Mouse (Mus musculus) kidney, adult 2 months (tissue): ENCODE data around the gene Exoc6. TPM values are rescaled to one million over a fixed set of nuclear protein-coding genes. Genes with fewer than 3 reads are reported as not detected.
A peak's percentile ranks its signal among the peaks of the same experiment; 100 is the strongest.

ENCODE experiments used
- DNase-seq: peaks from one replicate; pipeline ENCODE4 v3.0.0; 2021
- H3K27ac ChIP-seq: fragments of 200-500 bp; 2 replicates; pipeline ENCODE4 v1.5.1; 2012; ENCODE audit warnings: low read depth, low read length, control low read depth, inconsistent platforms; ENCODE audit not compliant: insufficient read depth
- H3K27me3 ChIP-seq: fragments of 200-500 bp; replicated peaks from 2 replicates; pipeline ENCODE4 v1.6.1; 2012; ENCODE audit warnings: mild to moderate bottlenecking, moderate library complexity, low read length, inconsistent platforms; ENCODE audit not compliant: control insufficient read depth, insufficient read depth
- H3K36me3 ChIP-seq: fragments of 200-500 bp; 2 replicates; pipeline ENCODE4 v1.6.1; 2012; ENCODE audit warnings: mild to moderate bottlenecking, moderate library complexity, low read length, inconsistent platforms; ENCODE audit not compliant: control insufficient read depth, insufficient read depth
- H3K4me1 ChIP-seq: fragments of 200-500 bp; 2 replicates; pipeline ENCODE4 v1.6.1; 2011; ENCODE audit warnings: low read length; ENCODE audit not compliant: control insufficient read depth, insufficient read depth
- H3K4me3 ChIP-seq: fragments of 200-500 bp; 2 replicates; pipeline ENCODE4 v1.5.1; 2011; ENCODE audit warnings: mild to moderate bottlenecking, low read depth, low read length, control low read depth; ENCODE audit not compliant: insufficient read depth
- CTCF ChIP-seq: fragments of 200-500 bp; conservative IDR thresholded peaks from 2 replicates; pipeline ENCODE4 v1.5.1; 2011; ENCODE audit warnings: low read depth, mild to moderate bottlenecking, control low read depth, low read length, moderate library complexity, mixed read lengths; ENCODE audit not compliant: insufficient read depth, insufficient read length
- POLR2A ChIP-seq: fragments of 200-500 bp; IDR thresholded peaks from one replicate; pipeline ENCODE4 v1.6.1; 2011; ENCODE audit warnings: low read depth, low read length, control low read depth
- WGBS: fragments of 180-500 bp; shearing (Covaris S2); methylation state at CpG from one replicate; pipeline ENCODE4 v1.1.7; 2018; 5-methylcytosine and 5-hydroxymethylcytosine counted together
- polyA plus RNA-seq: library from polyadenylated mRNA; depleted of rRNA; stranded (reverse); fragments of >200 nt; gene quantifications from 2 replicates; pipeline ENCODE4 v1.2.3, GENCODE M21; 2012; rRNA removed

The Exoc6 gene
- 25.2 and 28.8 TPM in 2 replicates for polyA plus RNA-seq

GRCm38 (mm10) chr19:37550101-37551039 is at the start of gene Exoc6:
Exoc6 (plus strand) TSS chr19:37550418.
- peak within 1 kb of the TSS; percentile 97 for H3K4me3 ChIP-seq
- peak; percentile 91 for DNase-seq
- no peaks in the 10 kb centered on the region; the same call in 1 of the 2 replicates for H3K36me3 ChIP-seq
- 0 out of 2 replicates have a peak, but pooled peaks have one; percentile 11 for TF ChIP-seq CTCF
- peak; percentile 34 for TF ChIP-seq POLR2A
- WGBS = 1% methylated on average over 77 of the region's 89 CpGs
- no peaks in the 10 kb centered on the region for H3K27me3 ChIP-seq
- H3K27ac ChIP-seq = peak within 1 kb of the TSS; percentile 99
- H3K4me1 ChIP-seq = peaks cover 25% of the 10 kb centered on the region

DNA sequence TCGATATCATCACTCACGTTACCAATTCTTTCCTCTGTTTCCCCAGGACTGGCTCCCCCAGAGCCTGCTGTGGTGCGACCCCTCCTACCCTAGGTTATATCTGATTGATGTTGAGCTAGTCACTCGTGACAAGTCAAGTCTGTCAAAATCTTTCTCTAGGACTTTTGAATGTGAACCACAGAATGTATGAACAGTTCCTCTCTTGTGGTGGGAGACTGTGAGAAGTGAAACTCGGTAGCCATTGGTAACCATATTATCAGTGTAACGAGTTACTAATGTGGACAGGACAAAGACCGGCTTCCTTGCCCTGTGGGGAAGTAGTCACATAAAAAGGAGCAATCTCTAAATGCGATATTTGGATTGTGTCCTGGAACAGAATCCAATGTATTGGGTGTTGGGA is 47.2 kb upstream of the Exoc6 start:
- TF ChIP-seq POLR2A (no peak), CTCF (no peak)
- Histone ChIP-seq H3K36me3 (no peaks in the 10 kb centered on the region), H3K4me3 (no peak overlapping the region), H3K27ac (no peak overlapping the region), H3K4me1 (no peaks in the 10 kb centered on the region), H3K27me3 (no peaks in the 10 kb centered on the region)
- 88% methylated on average over 8 of the region's 8 CpGs for WGBS
- DNase-seq = no peak

DNA sequence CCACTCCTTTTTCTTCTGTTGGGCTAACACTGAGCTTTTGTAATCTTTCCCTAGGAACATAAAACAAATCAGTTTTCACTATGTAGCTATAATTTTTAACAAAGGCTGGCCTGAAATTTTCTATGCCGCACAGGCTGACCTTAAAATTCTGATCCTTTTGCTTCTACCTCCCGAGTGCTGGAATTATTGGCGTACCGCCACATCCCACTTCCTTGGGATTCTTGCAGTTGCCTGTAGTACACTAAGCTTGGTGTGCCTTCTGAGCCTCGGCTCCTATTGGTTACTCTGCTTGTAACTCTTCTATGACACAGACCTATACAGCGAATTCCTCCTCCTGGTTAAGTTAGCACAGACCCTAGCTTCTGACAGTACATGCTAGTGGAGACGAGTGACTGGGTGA is 44.2 kb upstream of the Exoc6 start:
- Histone ChIP-seq H3K27me3 (no peaks in the 10 kb centered on the region), H3K4me1 (no peaks in the 10 kb centered on the region), H3K27ac (no peak overlapping the region), H3K36me3 (no peaks in the 10 kb centered on the region), H3K4me3 (no peak overlapping the region)
- peak; percentile 27 for DNase-seq
- no peak for TF ChIP-seq POLR2A
- no peak for TF ChIP-seq CTCF
- WGBS = 61% methylated on average over 7 of the region's 7 CpGs

DNA sequence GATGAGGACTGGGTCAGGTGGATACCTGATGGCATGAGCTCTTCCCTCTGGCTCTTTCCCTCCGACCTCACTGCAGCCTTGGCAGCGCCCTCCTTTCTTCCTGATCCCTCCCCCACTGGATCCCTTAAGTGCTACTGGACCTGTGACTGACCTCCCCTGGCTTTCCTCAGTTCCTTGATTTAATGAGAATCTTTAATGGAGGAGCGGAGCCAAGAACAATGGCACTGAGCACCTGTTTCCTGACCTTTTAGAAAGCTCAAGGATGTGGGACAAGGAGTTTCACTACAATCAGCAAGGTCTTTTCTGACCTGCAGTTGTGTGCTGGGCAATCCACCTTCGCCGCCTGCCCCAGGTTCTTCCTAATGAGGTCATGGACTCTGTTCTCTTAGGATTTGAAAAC is 43.6 kb upstream of the Exoc6 start:
- no peak overlapping the region for H3K27ac ChIP-seq
- no peaks in the 10 kb centered on the region for H3K4me1 ChIP-seq
- DNase-seq = no peak
- no peak overlapping the region for H3K4me3 ChIP-seq
- H3K36me3 ChIP-seq = no peaks in the 10 kb centered on the region
- WGBS = 54% methylated on average over 5 of the region's 5 CpGs
- no peak for TF ChIP-seq CTCF
- TF ChIP-seq POLR2A = no peak
- H3K27me3 ChIP-seq = no peaks in the 10 kb centered on the region

DNA sequence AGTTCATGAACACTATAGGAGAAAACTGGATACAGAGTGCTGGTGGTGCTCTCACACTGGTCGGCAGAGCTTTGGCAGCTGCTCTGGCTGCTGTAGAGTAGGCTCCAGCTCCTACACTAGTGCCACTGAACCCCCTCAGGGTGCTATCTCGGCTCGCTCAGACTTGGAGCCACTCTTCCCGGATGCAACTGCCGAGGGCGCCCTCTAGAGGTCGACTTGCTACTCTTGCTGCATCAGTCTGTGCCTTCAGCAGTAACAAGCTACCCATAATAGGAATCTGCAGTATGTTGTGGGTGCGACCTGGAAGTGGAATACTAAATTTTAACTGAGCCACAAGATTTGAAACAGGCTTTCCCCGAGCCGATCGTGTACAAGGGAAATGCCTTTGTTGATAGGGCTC is 40.5 kb upstream of the Exoc6 start:
- Histone ChIP-seq H3K27me3 (no peaks in the 10 kb centered on the region), H3K4me3 (no peak overlapping the region), H3K4me1 (no peaks in the 10 kb centered on the region), H3K36me3 (no peaks in the 10 kb centered on the region), H3K27ac (no peak overlapping the region)
- 18% methylated on average over 11 of the region's 11 CpGs for WGBS
- TF ChIP-seq POLR2A (no peak), CTCF (peak; percentile 84)
- peak; percentile 72 for DNase-seq

GRCm38 (mm10) chr19:37514811-37515292 is 35.4 kb upstream of the Exoc6 start:
- Histone ChIP-seq H3K4me1 (no peaks in the 10 kb centered on the region), H3K27ac (no peak overlapping the region), H3K4me3 (no peak overlapping the region), H3K36me3 (no peaks in the 10 kb centered on the region), H3K27me3 (no peaks in the 10 kb centered on the region)
- 22% methylated on average over 7 of the region's 7 CpGs for WGBS
- TF ChIP-seq POLR2A (no peak), CTCF (no peak)
- DNase-seq = peak; percentile 18

DNA sequence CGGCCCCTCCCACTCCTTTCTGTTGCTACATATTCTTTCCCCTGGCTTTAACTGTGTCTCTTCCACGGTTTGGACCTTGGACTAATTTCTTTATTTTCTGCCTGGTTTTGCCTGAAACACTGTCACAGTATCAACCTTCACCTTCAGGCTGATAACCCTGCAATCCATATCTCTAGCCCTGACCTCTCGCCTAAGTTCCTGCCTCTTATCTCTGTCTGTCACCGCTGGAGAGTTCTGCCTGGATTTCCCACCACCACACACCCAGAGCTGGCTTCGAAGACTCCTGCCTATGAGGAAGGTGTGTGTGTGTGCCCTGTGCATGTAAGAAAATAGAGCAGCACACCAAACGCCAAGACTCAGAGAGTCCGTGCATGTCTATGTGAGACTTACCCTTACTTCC is 32.8 kb upstream of the Exoc6 start:
- no peak overlapping the region for H3K27ac ChIP-seq
- TF ChIP-seq CTCF (no peak), POLR2A (no peak)
- no peak overlapping the region for H3K4me3 ChIP-seq
- no peaks in the 10 kb centered on the region for H3K36me3 ChIP-seq
- 0 out of 2 replicates have a peak, but pooled peaks cover 2% of the 10 kb centered on the region for H3K4me1 ChIP-seq
- H3K27me3 ChIP-seq = no peaks in the 10 kb centered on the region
- 82% methylated on average over 7 of the region's 7 CpGs for WGBS
- DNase-seq = no peak
